Mouse (Mus musculus) subcutaneous adipose tissue, adult 2 months (tissue): ENCODE measurements around the gene Defa30. TPM values are rescaled to one million over a fixed set of nuclear protein-coding genes. Genes with fewer than 3 reads are reported as not detected.

Experiments used
- polyA plus RNA-seq: library from polyadenylated mRNA; depleted of rRNA; stranded (reverse); fragments of >200 nt; gene quantifications from 2 replicates; pipeline ENCODE4 v1.2.3, GENCODE M21; 2012; ENCODE audit warnings: low replicate concordance; rRNA removed

Defa30 gene
- not detected in 2 replicates for polyA plus RNA-seq

GRCm38 (mm10) chr8:21134342-21134741 lies at the start of gene Defa30:
Defa30 (plus strand) TSS chr8:21134642.

DNA sequence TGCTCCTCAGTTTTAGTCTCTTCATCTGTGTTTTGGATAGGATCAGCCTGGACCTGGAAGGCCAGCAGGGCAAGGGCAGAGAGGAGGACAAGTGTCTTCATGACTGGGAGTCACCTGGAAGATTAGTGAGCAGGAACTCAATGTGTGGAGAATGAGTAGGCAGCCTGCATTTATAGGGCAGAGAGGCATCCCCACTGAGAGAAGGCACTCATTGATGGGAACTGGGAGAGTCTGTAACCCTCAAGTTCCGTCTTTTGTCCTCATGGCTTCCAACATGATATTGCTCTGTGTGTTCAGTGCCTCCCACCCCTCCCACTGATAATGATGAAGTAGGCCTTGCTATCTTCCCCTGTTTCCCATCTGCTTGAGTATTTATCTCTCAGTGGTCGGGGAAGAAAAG lies 38.5 kb upstream of the Defa30 start, which contains the start of gene Gm14851:
Gene Gm14851, minus strand, starts transcription at position 101 of the 400 bp plus-strand sequence.

GRCm38 (mm10) chr8:21161977-21162376 lies 27.5 kb downstream of the Defa30 start, which contains the start of gene Defa22:
Defa22 (plus strand) TSS chr8:21162277.

Other genes with a start within 250 kb of the Defa30 start
- gene Defb33, start 242.0 kb upstream of the Defa30 start, polyA plus RNA-seq, result not detected in 2 replicates
- 0.29 TPM in 1 of 2 replicates, not detected in the other for gene Gm15056, start 232.0 kb upstream of the Defa30 start, polyA plus RNA-seq
- 0.21 TPM in 1 of 2 replicates, not detected in the other for gene Gm6040, start 212.6 kb upstream of the Defa30 start, polyA plus RNA-seq
- gene AY761185, start 189.9 kb upstream of the Defa30 start, polyA plus RNA-seq, result 0.82 and 2.9 TPM in 2 replicates
- not detected in 2 replicates for gene Defa21, start 109.1 kb upstream of the Defa30 start, polyA plus RNA-seq
- gene Defa23, start 79.6 kb upstream of the Defa30 start, polyA plus RNA-seq, result not detected in 2 replicates
- not detected in 2 replicates for gene Defa35, start 69.6 kb upstream of the Defa30 start, polyA plus RNA-seq
- not detected in 2 replicates for gene Defa25, start 50.2 kb upstream of the Defa30 start, polyA plus RNA-seq
- gene Gm14851, start 38.6 kb upstream of the Defa30 start, polyA plus RNA-seq, result not detected in 2 replicates
- gene Defa22, start 27.6 kb downstream of the Defa30 start, polyA plus RNA-seq, result not detected in 2 replicates
- not detected in 2 replicates for gene Defa31, start 57.0 kb downstream of the Defa30 start, polyA plus RNA-seq
- gene Gm15293, start 66.9 kb downstream of the Defa30 start, polyA plus RNA-seq, result not detected in 2 replicates
- gene Gm15292, start 115.1 kb downstream of the Defa30 start, polyA plus RNA-seq, result not detected in 2 replicates
- not detected in 2 replicates for gene Defa27, start 180.9 kb downstream of the Defa30 start, polyA plus RNA-seq
- not detected in 2 replicates for gene Defa29, start 192.4 kb downstream of the Defa30 start, polyA plus RNA-seq
- not detected in 2 replicates for gene Defa2, start 243.9 kb downstream of the Defa30 start, polyA plus RNA-seq